Mouse (Mus musculus): ENCODE measurements at regions not wholly inside any gene's neighbourhood (a gene's known extent, or its start where the extent isn't known, plus 50 kb on each side); places are given as distances from the start of the nearest gene placed in this dataset.

- no peak for DNase-seq (ENCODE audit: low spot score)
Measured at GRCm38 (mm10) chr2:9267675-9268074, 613.4 kb upstream of the 4930412O13Rik start.

- DNase-seq (ENCODE audit: low spot score): no peak
Measured at GRCm38 (mm10) chr2:9283441-9283840, 597.6 kb upstream of the 4930412O13Rik start.

- no peak for DNase-seq (ENCODE audit: low spot score)
Measured at GRCm38 (mm10) chr2:9285800-9286199, 595.3 kb upstream of the 4930412O13Rik start.

- DNase-seq (ENCODE audit: low spot score): no peak
Measured at GRCm38 (mm10) chr2:9287077-9287476, 594.0 kb upstream of the 4930412O13Rik start.

- DNase-seq (ENCODE audit: low spot score): no peak
Measured at GRCm38 (mm10) chr2:9287623-9288022, 593.4 kb upstream of the 4930412O13Rik start.

- no peak for DNase-seq (ENCODE audit: low spot score)
Measured at GRCm38 (mm10) chr2:9331630-9332352, 549.3 kb upstream of the 4930412O13Rik start.

- DNase-seq (ENCODE audit: low spot score): no peak
Measured at GRCm38 (mm10) chr2:9348982-9349381, 532.1 kb upstream of the 4930412O13Rik start.

- no peak for DNase-seq (ENCODE audit: low spot score)
Measured at GRCm38 (mm10) chr2:9349994-9350393, 531.1 kb upstream of the 4930412O13Rik start.

- DNase-seq (ENCODE audit: low spot score): no peak
Measured at GRCm38 (mm10) chr2:9352190-9352589, 528.9 kb upstream of the 4930412O13Rik start.

- no peak for DNase-seq (ENCODE audit: low spot score)
Measured at GRCm38 (mm10) chr2:9360020-9360419, 521.0 kb upstream of the 4930412O13Rik start.

- DNase-seq (ENCODE audit: low spot score): no peak
Measured at GRCm38 (mm10) chr2:9367801-9368584, 513.1 kb upstream of the 4930412O13Rik start.

GRCm38 (mm10) chr2:9369572-9369971, 511.5 kb upstream of the 4930412O13Rik start:
- no peak for DNase-seq (ENCODE audit: low spot score)

- no peak for DNase-seq (ENCODE audit: low spot score)
Measured at GRCm38 (mm10) chr2:9386566-9386965, 494.5 kb upstream of the 4930412O13Rik start.

GRCm38 (mm10) chr2:9388058-9388457, 493.0 kb upstream of the 4930412O13Rik start:
- DNase-seq (ENCODE audit: low spot score): no peak

- DNase-seq (ENCODE audit: low spot score): no peak
Measured at GRCm38 (mm10) chr2:9395379-9395999, 485.6 kb upstream of the 4930412O13Rik start.

- DNase-seq (ENCODE audit: low spot score): no peak
Measured at GRCm38 (mm10) chr2:9401461-9401860, 479.6 kb upstream of the 4930412O13Rik start.

GRCm38 (mm10) chr2:9402281-9402680, 478.8 kb upstream of the 4930412O13Rik start:
- DNase-seq (ENCODE audit: low spot score): no peak

- DNase-seq (ENCODE audit: low spot score): no peak
Measured at GRCm38 (mm10) chr2:9409075-9409474, 472.0 kb upstream of the 4930412O13Rik start.

- no peak for DNase-seq (ENCODE audit: low spot score)
Measured at GRCm38 (mm10) chr2:9422686-9423085, 458.4 kb upstream of the 4930412O13Rik start.

GRCm38 (mm10) chr2:9423534-9423933, 457.5 kb upstream of the 4930412O13Rik start:
- no peak for DNase-seq (ENCODE audit: low spot score)

GRCm38 (mm10) chr2:9433110-9433940, 447.7 kb upstream of the 4930412O13Rik start:
- DNase-seq (ENCODE audit: low spot score): no peak

Measured in ovary, postnatal 36 days (tissue).